Mouse (Mus musculus): ENCODE measurements at regions not wholly inside any gene's neighbourhood (a gene's known extent, or its start where the extent isn't known, plus 50 kb on each side); places are given as distances from the start of the nearest gene placed in this dataset.
A peak's percentile ranks its signal among the peaks of the same experiment; 100 is the strongest.

- Histone ChIP-seq H3K4me1 (replicated peaks) (no peaks in the 10 kb centered on the region), H3K9me3 (no peaks in the 10 kb centered on the region), H3K27ac (replicated peaks) (no peak overlapping the region), H3K4me3 (no peak overlapping the region), H3K9ac (no peak overlapping the region), H3K36me3 (no peaks in the 10 kb centered on the region), H3K4me2 (no peak overlapping the region), H3K27me3 (no peaks in the 10 kb centered on the region)
- no peak for ATAC-seq (ENCODE audit: low FRiP score, low read depth)
- WGBS, result 78% methylated on average over 3 of the region's 3 CpGs
These were observed 590.0 kb upstream of the Nr3c2 start for GRCm38 (mm10) chr8:76309200-76309599.

- Histone ChIP-seq H3K4me3 (no peak overlapping the region), H3K9me3 (no peaks in the 10 kb centered on the region), H3K4me1 (replicated peaks) (no peaks in the 10 kb centered on the region), H3K27me3 (no peaks in the 10 kb centered on the region), H3K36me3 (no peaks in the 10 kb centered on the region), H3K4me2 (no peak overlapping the region), H3K9ac (no peak overlapping the region), H3K27ac (replicated peaks) (no peak overlapping the region)
- WGBS, result 68% methylated on average over 1 of the region's 1 CpGs
- no peak for ATAC-seq (ENCODE audit: low FRiP score, low read depth)
These were observed 570.7 kb upstream of the Nr3c2 start for GRCm38 (mm10) chr8:76328540-76328939.

- Histone ChIP-seq H3K36me3 (no peaks in the 10 kb centered on the region), H3K9me3 (no peaks in the 10 kb centered on the region), H3K27ac (replicated peaks) (no peak overlapping the region), H3K4me3 (no peak overlapping the region), H3K4me2 (no peak overlapping the region), H3K27me3 (no peaks in the 10 kb centered on the region), H3K4me1 (replicated peaks) (no peaks in the 10 kb centered on the region), H3K9ac (no peak overlapping the region)
- ATAC-seq (ENCODE audit: low FRiP score, low read depth), result no peak
- WGBS, result 63% methylated on average over 2 of the region's 2 CpGs
These were observed 556.2 kb upstream of the Nr3c2 start for GRCm38 (mm10) chr8:76343072-76343471.

GRCm38 (mm10) chr8:76346150-76346549 is 553.1 kb upstream of the Nr3c2 start:
- no peak for ATAC-seq (ENCODE audit: low FRiP score, low read depth)
- H3K27me3 ChIP-seq, result no peaks in the 10 kb centered on the region
- H3K36me3 ChIP-seq, result no peaks in the 10 kb centered on the region
- no peak overlapping the region for H3K9ac ChIP-seq
- 78% methylated on average over 4 of the region's 4 CpGs for WGBS
- H3K9me3 ChIP-seq, result no peaks in the 10 kb centered on the region
- no peak overlapping the region for H3K27ac ChIP-seq (replicated peaks)
- H3K4me2 ChIP-seq, result no peak overlapping the region
- H3K4me1 ChIP-seq (replicated peaks), result no peaks in the 10 kb centered on the region
- H3K4me3 ChIP-seq, result no peak overlapping the region

- Histone ChIP-seq H3K9ac (no peak overlapping the region), H3K4me3 (no peak overlapping the region), H3K36me3 (no peaks in the 10 kb centered on the region), H3K9me3 (no peaks in the 10 kb centered on the region), H3K27me3 (no peaks in the 10 kb centered on the region), H3K4me1 (replicated peaks) (no peaks in the 10 kb centered on the region), H3K4me2 (no peak overlapping the region), H3K27ac (replicated peaks) (no peak overlapping the region)
- no peak; the same call in 1 of the 2 replicates for ATAC-seq (ENCODE audit: low FRiP score, low read depth)
- WGBS, result 68% methylated on average over 1 of the region's 1 CpGs
These were observed 552.4 kb upstream of the Nr3c2 start for GRCm38 (mm10) chr8:76346832-76347231.

- H3K27me3 ChIP-seq, result no peaks in the 10 kb centered on the region
- no peak overlapping the region for H3K4me3 ChIP-seq
- no peak overlapping the region for H3K9ac ChIP-seq
- no peak overlapping the region for H3K4me2 ChIP-seq
- H3K27ac ChIP-seq (replicated peaks), result no peak overlapping the region
- H3K36me3 ChIP-seq, result no peaks in the 10 kb centered on the region
- no peak for ATAC-seq (ENCODE audit: low FRiP score, low read depth)
- H3K9me3 ChIP-seq, result no peaks in the 10 kb centered on the region
- H3K4me1 ChIP-seq (replicated peaks), result no peaks in the 10 kb centered on the region
These were observed 524.9 kb upstream of the Nr3c2 start for GRCm38 (mm10) chr8:76374314-76374713.

GRCm38 (mm10) chr8:76377711-76378110 is 521.5 kb upstream of the Nr3c2 start:
- H3K4me2 ChIP-seq, result no peak overlapping the region
- ATAC-seq (ENCODE audit: low FRiP score, low read depth), result no peak
- 90% methylated on average over 6 of the region's 6 CpGs for WGBS

GRCm38 (mm10) chr8:76381643-76382042 is 517.6 kb upstream of the Nr3c2 start:
- WGBS, result 85% methylated on average over 2 of the region's 2 CpGs
- Histone ChIP-seq H3K9ac (no peak overlapping the region), H3K27ac (replicated peaks) (no peak overlapping the region), H3K4me1 (replicated peaks) (no peaks in the 10 kb centered on the region), H3K9me3 (no peaks in the 10 kb centered on the region), H3K4me2 (no peak overlapping the region), H3K27me3 (no peaks in the 10 kb centered on the region), H3K36me3 (no peaks in the 10 kb centered on the region), H3K4me3 (no peak overlapping the region)
- no peak for ATAC-seq (ENCODE audit: low FRiP score, low read depth)

More at GRCm38 (mm10) chr8:76377711-76378110, 521.5 kb upstream of the Nr3c2 start:
- no peaks in the 10 kb centered on the region for H3K36me3 ChIP-seq
- H3K4me1 ChIP-seq (replicated peaks), result no peaks in the 10 kb centered on the region
- H3K4me3 ChIP-seq, result no peak overlapping the region
- H3K27me3 ChIP-seq, result no peaks in the 10 kb centered on the region
- no peak overlapping the region for H3K9ac ChIP-seq
- H3K27ac ChIP-seq (replicated peaks), result no peak overlapping the region
- H3K9me3 ChIP-seq, result no peaks in the 10 kb centered on the region

GRCm38 (mm10) chr8:76383583-76384281 is 515.5 kb upstream of the Nr3c2 start:
- Histone ChIP-seq H3K27me3 (no peaks in the 10 kb centered on the region), H3K9ac (no peak overlapping the region), H3K36me3 (no peaks in the 10 kb centered on the region), H3K27ac (replicated peaks) (no peak overlapping the region), H3K4me3 (no peak overlapping the region), H3K9me3 (no peaks in the 10 kb centered on the region), H3K4me1 (replicated peaks) (no peaks in the 10 kb centered on the region), H3K4me2 (no peak overlapping the region)
- peak; percentile 42; the same call in 1 of the 2 replicates for ATAC-seq (ENCODE audit: low FRiP score, low read depth)
- WGBS, result 49% methylated on average over 5 of the region's 5 CpGs

GRCm38 (mm10) chr8:76384282-76384637 is 515.0 kb upstream of the Nr3c2 start:
- H3K9me3 ChIP-seq, result no peaks in the 10 kb centered on the region
- H3K27me3 ChIP-seq, result no peaks in the 10 kb centered on the region
- H3K9ac ChIP-seq, result no peak overlapping the region
- H3K36me3 ChIP-seq, result no peaks in the 10 kb centered on the region
- peak; percentile 61; the same call in 1 of the 2 replicates for ATAC-seq (ENCODE audit: low FRiP score, low read depth)
- no peak overlapping the region for H3K4me3 ChIP-seq
- WGBS, result 45% methylated on average over 5 of the region's 5 CpGs
- H3K27ac ChIP-seq (replicated peaks), result 0 out of 2 replicates have a peak overlapping the region, but pooled peaks have one; percentile 1
- H3K4me2 ChIP-seq, result no peak overlapping the region
- H3K4me1 ChIP-seq (replicated peaks), result no peaks in the 10 kb centered on the region

- Histone ChIP-seq H3K4me3 (no peak overlapping the region), H3K36me3 (no peaks in the 10 kb centered on the region), H3K9ac (no peak overlapping the region), H3K27ac (replicated peaks) (no peak overlapping the region), H3K27me3 (no peaks in the 10 kb centered on the region), H3K4me1 (replicated peaks) (no peaks in the 10 kb centered on the region), H3K4me2 (no peak overlapping the region), H3K9me3 (no peaks in the 10 kb centered on the region)
- 82% methylated on average over 2 of the region's 2 CpGs for WGBS
- ATAC-seq (ENCODE audit: low FRiP score, low read depth), result no peak
These were observed 507.2 kb upstream of the Nr3c2 start for GRCm38 (mm10) chr8:76392004-76392403.

- no peak for ATAC-seq (ENCODE audit: low FRiP score, low read depth)
- no peak overlapping the region for H3K4me3 ChIP-seq
- no peak overlapping the region for H3K4me2 ChIP-seq
- no peaks in the 10 kb centered on the region for H3K27me3 ChIP-seq
- H3K9ac ChIP-seq, result no peak overlapping the region
- no peak overlapping the region for H3K27ac ChIP-seq (replicated peaks)
- no peaks in the 10 kb centered on the region for H3K4me1 ChIP-seq (replicated peaks)
- H3K36me3 ChIP-seq, result no peaks in the 10 kb centered on the region
- H3K9me3 ChIP-seq, result no peaks in the 10 kb centered on the region
- 92% methylated on average over 1 of the region's 1 CpGs for WGBS
These were observed 476.8 kb upstream of the Nr3c2 start for GRCm38 (mm10) chr8:76422459-76422858.
